Mouse (Mus musculus) small intestine, adult 2 months (tissue): ENCODE data around the gene Prickle2. TPM values are rescaled to one million over a fixed set of nuclear protein-coding genes. Genes with fewer than 3 reads are reported as not detected.

Experiments
- H3K27ac ChIP-seq: fragments of 200-500 bp; 2 replicates; pipeline ENCODE4 v1.5.1; 2012; ENCODE audit warnings: low read depth, low read length, control low read depth, inconsistent platforms; ENCODE audit not compliant: insufficient read depth
- H3K27me3 ChIP-seq: fragments of 200-500 bp; 2 replicates; pipeline ENCODE4 v1.6.1; 2012; ENCODE audit warnings: mild to moderate bottlenecking, moderate library complexity, low read length, inconsistent platforms; ENCODE audit not compliant: control insufficient read depth, insufficient read depth
- H3K36me3 ChIP-seq: fragments of 200-500 bp; 2 replicates; pipeline ENCODE4 v1.6.1; 2012; ENCODE audit warnings: mild to moderate bottlenecking, low read length, control low read depth, inconsistent platforms; ENCODE audit not compliant: control insufficient read depth, insufficient read depth
- H3K4me1 ChIP-seq: fragments of 200-500 bp; 2 replicates; pipeline ENCODE4 v1.6.1; 2012; ENCODE audit warnings: low read length, inconsistent platforms, mixed read lengths; ENCODE audit not compliant: control insufficient read depth, insufficient read depth, insufficient read length
- H3K4me3 ChIP-seq: fragments of 200-500 bp; 2 replicates; pipeline ENCODE4 v1.5.1; 2012; ENCODE audit warnings: low read depth, mild to moderate bottlenecking, control low read depth, inconsistent platforms, low read length, moderate library complexity
- CTCF ChIP-seq: fragments of 200-500 bp; IDR thresholded peaks from 2 replicates; pipeline ENCODE4 v1.5.1; 2012; ENCODE audit warnings: low read depth, mild to moderate bottlenecking, control low read depth, inconsistent platforms, low read length, moderate library complexity, mixed read lengths; ENCODE audit not compliant: insufficient replicate concordance, insufficient read length; ENCODE audit errors: extremely low read depth
- POLR2A ChIP-seq: fragments of 200-500 bp; IDR thresholded peaks from 2 replicates; pipeline ENCODE4 v1.6.1; 2012; ENCODE audit warnings: low read depth, mild to moderate bottlenecking, control low read depth, inconsistent platforms, low read length, moderate library complexity
- WGBS: fragments of 180-500 bp; shearing (Covaris S2); methylation state at CpG from one replicate; pipeline ENCODE4 v1.1.7; 2018; 5-methylcytosine and 5-hydroxymethylcytosine counted together
- polyA plus RNA-seq: library from polyadenylated mRNA; depleted of rRNA; stranded (reverse); fragments of >200 nt; gene quantifications from 2 replicates; pipeline ENCODE4 v1.2.3, GENCODE M21; 2012

The Prickle2 gene
- polyA plus RNA-seq, 1 experiment = 1.6 TPM

DNA sequence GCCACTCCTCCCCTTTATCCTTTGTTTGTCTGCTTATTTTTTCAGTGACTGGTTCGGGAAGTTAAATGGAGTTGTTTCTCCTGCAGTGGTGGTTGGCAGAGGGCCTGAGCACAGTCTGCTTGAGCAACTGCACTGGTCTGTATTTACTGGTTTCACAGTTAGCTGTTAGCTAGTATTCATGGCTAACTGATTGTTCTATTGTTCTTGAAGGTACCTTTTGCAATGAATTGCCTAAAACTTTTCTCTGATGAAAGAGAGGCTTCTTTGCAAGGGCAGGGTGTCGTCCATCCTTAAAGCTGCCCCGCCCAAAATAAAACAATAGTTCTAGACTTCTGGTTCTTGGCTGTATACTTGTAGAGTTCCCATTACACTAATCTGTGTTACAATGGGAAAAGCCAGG, 210.5 kb downstream of the Prickle2 start:
- TF ChIP-seq POLR2A = no peak
- no peak for TF ChIP-seq CTCF
- no peak overlapping the region for H3K4me3 ChIP-seq
- H3K27ac ChIP-seq = no peak overlapping the region
- H3K4me1 ChIP-seq = no peaks in the 10 kb centered on the region; the same call in 1 of the 2 replicates
- 57% methylated on average over 3 of the region's 3 CpGs for WGBS
- H3K36me3 ChIP-seq = no peaks in the 10 kb centered on the region
- no peaks in the 10 kb centered on the region for H3K27me3 ChIP-seq

- Histone ChIP-seq H3K27me3 (no peaks in the 10 kb centered on the region), H3K4me1 (no peaks in the 10 kb centered on the region), H3K27ac (peak overlapping the region; percentile 77; the same call in 1 of the 2 replicates), H3K4me3 (no peak overlapping the region), H3K36me3 (no peaks in the 10 kb centered on the region)
- TF ChIP-seq POLR2A = no peak
- TF ChIP-seq CTCF = no peak
- WGBS = 24% methylated on average over 1 of the region's 1 CpGs
Measured at GRCm38 (mm10) chr6:92481690-92481956, 224.3 kb downstream of the Prickle2 start.

GRCm38 (mm10) chr6:92480941-92481689, 224.8 kb downstream of the Prickle2 start:
- WGBS = 4% methylated on average over 21 of the region's 21 CpGs
- TF ChIP-seq POLR2A = no peak
- no peak for TF ChIP-seq CTCF
- Histone ChIP-seq H3K27me3 (no peaks in the 10 kb centered on the region), H3K4me1 (no peaks in the 10 kb centered on the region), H3K27ac (peak overlapping the region; percentile 77), H3K4me3 (peak overlapping the region; percentile 57), H3K36me3 (no peaks in the 10 kb centered on the region)

DNA sequence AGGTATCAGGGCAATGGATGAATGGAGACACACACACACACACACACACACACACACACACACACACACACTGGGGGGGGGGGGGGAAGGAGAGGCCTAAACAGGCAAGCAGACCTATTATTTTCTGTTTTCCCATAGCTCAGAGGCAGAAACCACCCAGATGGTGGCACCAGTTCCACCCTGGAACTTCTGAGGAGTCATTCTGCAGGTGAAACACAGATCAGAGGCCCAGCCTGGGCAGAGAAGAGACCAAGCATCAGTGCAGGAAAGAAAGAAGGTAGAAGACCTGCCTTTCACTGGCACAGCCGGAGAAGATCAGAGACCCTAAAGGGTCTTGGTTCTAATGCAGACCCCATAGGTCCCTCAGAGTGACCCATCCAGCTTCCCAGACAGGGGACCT, 227.3 kb downstream of the Prickle2 start:
- Histone ChIP-seq H3K4me3 (no peak overlapping the region), H3K27ac (no peak overlapping the region), H3K27me3 (no peaks in the 10 kb centered on the region), H3K4me1 (no peaks in the 10 kb centered on the region), H3K36me3 (no peaks in the 10 kb centered on the region)
- WGBS = 92% methylated on average over 1 of the region's 1 CpGs
- TF ChIP-seq CTCF (no peak), POLR2A (no peak)

GRCm38 (mm10) chr6:92477621-92478020, 228.3 kb downstream of the Prickle2 start:
- 84% methylated on average over 2 of the region's 2 CpGs for WGBS
- H3K4me3 ChIP-seq = no peak overlapping the region
- no peaks in the 10 kb centered on the region for H3K36me3 ChIP-seq
- no peaks in the 10 kb centered on the region for H3K27me3 ChIP-seq
- TF ChIP-seq CTCF = no peak
- TF ChIP-seq POLR2A = no peak
- no peak overlapping the region for H3K27ac ChIP-seq
- H3K4me1 ChIP-seq = no peaks in the 10 kb centered on the region

DNA sequence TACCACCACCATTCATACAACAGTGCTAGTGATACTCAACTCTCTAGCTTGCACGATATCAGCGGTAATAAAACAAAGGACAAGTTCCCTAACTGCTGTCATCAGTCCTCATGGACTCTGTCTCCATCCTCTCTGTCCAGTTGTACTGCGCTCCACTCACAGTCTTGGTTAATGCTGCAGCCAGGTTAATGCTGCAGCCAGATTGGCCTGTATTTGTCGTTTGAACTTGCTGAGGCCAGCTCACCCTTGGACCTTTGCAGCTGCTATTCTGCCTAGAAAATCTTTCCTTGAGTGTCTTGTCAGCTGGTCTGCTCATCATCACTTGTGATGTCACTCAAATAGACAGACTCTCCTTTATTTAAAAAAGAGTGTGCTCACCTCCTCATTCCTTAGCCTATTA, 236.5 kb downstream of the Prickle2 start:
- Histone ChIP-seq H3K27ac (no peak overlapping the region), H3K4me1 (no peaks in the 10 kb centered on the region; the same call in 1 of the 2 replicates), H3K36me3 (no peaks in the 10 kb centered on the region), H3K4me3 (no peak overlapping the region), H3K27me3 (no peaks in the 10 kb centered on the region)
- 66% methylated on average over 4 of the region's 4 CpGs for WGBS
- no peak for TF ChIP-seq CTCF
- TF ChIP-seq POLR2A = no peak

GRCm38 (mm10) chr6:92468892-92469291, 237.1 kb downstream of the Prickle2 start:
- TF ChIP-seq POLR2A = no peak
- TF ChIP-seq CTCF = no peak
- no peaks in the 10 kb centered on the region for H3K36me3 ChIP-seq
- no peaks in the 10 kb centered on the region; the same call in 1 of the 2 replicates for H3K4me1 ChIP-seq
- 58% methylated on average over 4 of the region's 4 CpGs for whole genome bisulfite sequencing
- H3K27me3 ChIP-seq = no peaks in the 10 kb centered on the region
- peak overlapping the region; percentile 37 for H3K27ac ChIP-seq
- H3K4me3 ChIP-seq = no peak overlapping the region
